Mouse (Mus musculus) right cerebral cortex, postnatal 4 days (tissue): ENCODE results near the gene Yeats2.

Experiments
- DNase-seq: peaks from one replicate; pipeline ENCODE4 v3.0.0-alpha.2; 2022

Yeats2 gene

GRCm38 (mm10) chr16:20192043-20192442, 51.2 kb downstream of the Yeats2 start:
- DNase-seq: no peak

- DNase-seq: no peak
Measured at GRCm38 (mm10) chr16:20195546-20195945, 54.7 kb downstream of the Yeats2 start.

- no peak for DNase-seq
Measured at GRCm38 (mm10) chr16:20196962-20197361, 56.1 kb downstream of the Yeats2 start.

- DNase-seq: no peak
Measured at GRCm38 (mm10) chr16:20199501-20200201, 58.8 kb downstream of the Yeats2 start.

GRCm38 (mm10) chr16:20213591-20214226, 72.8 kb downstream of the Yeats2 start:
- no peak for DNase-seq

GRCm38 (mm10) chr16:20222726-20223125, 81.9 kb downstream of the Yeats2 start:
- no peak for DNase-seq

GRCm38 (mm10) chr16:20226676-20227075, 85.8 kb downstream of the Yeats2 start:
- no peak for DNase-seq

- DNase-seq: no peak
Measured at GRCm38 (mm10) chr16:20227504-20227903, 86.6 kb downstream of the Yeats2 start.

GRCm38 (mm10) chr16:20228167-20228566, 87.3 kb downstream of the Yeats2 start:
- no peak for DNase-seq

GRCm38 (mm10) chr16:20234406-20234805, 93.5 kb downstream of the Yeats2 start:
- DNase-seq: no peak

GRCm38 (mm10) chr16:20237426-20237825, 96.6 kb downstream of the Yeats2 start:
- no peak for DNase-seq

GRCm38 (mm10) chr16:20238646-20239045, 97.8 kb downstream of the Yeats2 start:
- DNase-seq: no peak

- peak; percentile 65 for DNase-seq
Measured at GRCm38 (mm10) chr16:20240468-20241414, 99.9 kb downstream of the Yeats2 start, which contains the start of gene Map6d1. TSS of gene Map6d1 (minus strand) at chr16:20241358.

GRCm38 (mm10) chr16:20247103-20247502, 106.2 kb downstream of the Yeats2 start:
- DNase-seq: no peak

- no peak for DNase-seq
Measured at GRCm38 (mm10) chr16:20248442-20249174, 107.7 kb downstream of the Yeats2 start.

- DNase-seq: no peak
Measured at GRCm38 (mm10) chr16:20257926-20258325, 117.1 kb downstream of the Yeats2 start.

GRCm38 (mm10) chr16:20265089-20265488, 124.2 kb downstream of the Yeats2 start:
- DNase-seq: no peak

- DNase-seq: no peak
Measured at GRCm38 (mm10) chr16:20271339-20271738, 130.5 kb downstream of the Yeats2 start.

- no peak for DNase-seq
Measured at GRCm38 (mm10) chr16:20272994-20273393, 132.1 kb downstream of the Yeats2 start.

GRCm38 (mm10) chr16:20279395-20279794, 138.5 kb downstream of the Yeats2 start:
- DNase-seq: no peak

- DNase-seq: no peak
Measured at GRCm38 (mm10) chr16:20280238-20280637, 139.4 kb downstream of the Yeats2 start.
